Mouse (Mus musculus) 3134 (cell line): ENCODE results near the gene Gm12248.

Experiments used
- DNase-seq: peaks from one replicate; pipeline ENCODE4 v3.0.0-alpha.2; 2011; ENCODE audit warnings: low spot score; ENCODE audit not compliant: insufficient read length; ENCODE audit errors: extremely low read depth

Gm12248 gene

DNA sequence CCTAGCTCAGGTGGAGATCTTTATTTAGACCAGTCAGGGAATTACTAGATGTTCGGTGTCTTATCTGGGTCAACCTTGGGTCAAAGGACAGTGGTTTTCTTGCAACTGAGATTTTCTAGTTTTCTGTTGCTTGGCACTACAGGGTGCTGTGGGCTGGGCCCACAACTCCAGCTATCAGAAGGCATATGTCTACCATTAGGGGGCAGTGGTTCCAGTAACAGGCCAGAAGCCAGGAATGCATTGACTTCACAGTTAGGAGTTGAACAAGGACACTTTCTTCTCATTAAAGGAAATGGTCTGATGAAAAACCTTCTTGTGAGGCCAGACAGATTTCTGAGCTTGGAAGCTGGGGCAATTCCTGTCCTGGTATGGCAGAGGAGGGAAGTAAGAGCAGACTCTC, 53.9 kb downstream of the Gm12248 start:
- DNase-seq, result no peak

DNA sequence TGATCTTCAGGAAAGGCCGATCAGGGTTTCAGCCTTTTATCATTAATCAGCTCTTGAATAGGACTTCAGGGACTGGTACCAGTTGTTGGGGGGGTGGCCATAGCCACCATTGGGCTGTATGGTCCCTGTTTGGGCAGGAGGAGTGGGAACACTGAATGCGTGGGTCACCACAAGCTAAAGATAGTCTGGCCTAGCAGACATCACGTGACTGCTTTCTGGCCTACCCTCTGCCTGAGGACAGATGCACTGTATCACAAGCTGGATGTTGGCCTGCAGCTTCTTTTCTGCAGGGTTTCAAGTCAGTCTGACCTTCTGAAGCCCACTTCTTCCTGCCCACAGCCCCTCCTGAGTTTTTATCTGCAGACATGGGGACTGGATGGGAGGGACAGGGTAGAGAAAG, 59.3 kb downstream of the Gm12248 start:
- DNase-seq, result no peak

DNA sequence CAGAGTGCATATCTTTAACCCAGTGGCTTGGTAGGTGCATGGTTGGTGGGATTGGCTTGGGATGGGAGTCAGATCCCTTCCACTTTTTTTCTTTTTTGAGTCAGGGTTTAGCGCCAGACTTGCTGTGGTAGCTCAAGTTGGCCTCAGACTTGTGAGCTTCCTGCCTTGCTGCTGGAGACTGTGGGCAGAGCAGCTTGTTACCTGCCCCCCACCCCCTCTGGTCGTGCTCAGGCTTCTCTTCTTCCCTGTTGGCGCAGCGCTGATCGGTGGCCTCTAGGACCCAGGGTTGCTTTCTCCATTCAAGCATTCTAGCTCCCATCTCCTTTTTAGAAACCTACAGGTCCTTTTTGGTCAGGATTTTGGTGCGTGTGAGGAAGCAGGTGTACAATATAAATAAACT, 61.8 kb downstream of the Gm12248 start:
- DNase-seq, result no peak

DNA sequence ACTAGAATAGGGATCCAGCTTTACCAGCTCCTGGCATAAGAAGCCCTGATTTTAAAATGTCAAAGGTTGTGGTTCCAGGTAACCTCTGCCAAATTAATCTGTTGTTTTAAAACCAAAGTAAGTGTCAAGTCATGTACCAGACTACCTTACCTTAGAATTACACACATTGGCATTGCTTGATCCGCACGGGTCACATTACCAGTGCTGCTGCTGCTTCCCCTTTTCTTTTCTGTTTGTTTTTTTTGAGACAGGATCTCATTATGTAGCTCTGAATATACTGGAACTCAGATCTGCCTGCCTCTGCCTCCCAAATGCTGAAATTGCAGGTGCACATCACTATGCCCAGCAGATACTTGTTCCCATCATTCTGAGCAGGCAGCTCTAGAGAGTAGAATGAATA, 63.1 kb downstream of the Gm12248 start:
- no peak for DNase-seq

DNA sequence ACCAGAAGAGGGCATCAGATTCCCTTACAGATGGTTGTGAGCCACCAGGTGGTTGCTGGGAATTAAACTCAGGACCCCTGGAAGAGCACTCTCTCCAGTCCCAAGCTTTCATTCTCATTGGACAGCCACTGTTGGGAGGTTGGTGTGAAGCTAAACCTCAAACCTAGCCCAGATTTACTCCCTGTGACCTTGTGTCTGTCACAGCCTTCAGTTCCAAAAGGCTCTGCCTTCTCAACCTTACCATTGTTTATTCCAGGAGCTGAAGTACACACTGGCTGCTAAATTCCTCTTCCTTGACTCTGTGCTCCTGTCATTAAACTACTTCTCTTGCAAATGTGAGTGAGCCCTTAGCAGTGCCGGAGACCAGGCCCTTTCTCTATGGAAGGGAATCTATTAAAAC, 64.0 kb downstream of the Gm12248 start:
- DNase-seq, result no peak

DNA sequence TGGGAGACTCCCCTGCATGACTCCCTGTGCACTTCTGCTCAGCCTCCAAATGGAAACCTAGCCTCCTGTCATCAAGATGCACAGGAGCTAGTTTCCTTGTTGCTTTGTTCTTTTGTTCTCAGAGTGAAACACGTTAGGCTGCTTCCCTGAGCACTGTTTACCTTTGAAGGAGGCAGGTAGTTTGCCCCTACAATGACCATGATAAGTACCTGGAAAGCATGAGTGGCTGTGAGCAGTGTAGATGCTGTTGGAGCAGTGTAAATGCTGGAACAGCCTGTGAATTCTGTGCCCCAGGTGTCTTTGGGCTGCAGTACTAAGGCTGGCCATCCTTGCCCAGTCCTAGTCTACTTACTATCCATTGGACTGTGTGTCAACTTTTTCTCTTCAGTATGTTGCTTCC, 66.1 kb downstream of the Gm12248 start:
- DNase-seq, result no peak

DNA sequence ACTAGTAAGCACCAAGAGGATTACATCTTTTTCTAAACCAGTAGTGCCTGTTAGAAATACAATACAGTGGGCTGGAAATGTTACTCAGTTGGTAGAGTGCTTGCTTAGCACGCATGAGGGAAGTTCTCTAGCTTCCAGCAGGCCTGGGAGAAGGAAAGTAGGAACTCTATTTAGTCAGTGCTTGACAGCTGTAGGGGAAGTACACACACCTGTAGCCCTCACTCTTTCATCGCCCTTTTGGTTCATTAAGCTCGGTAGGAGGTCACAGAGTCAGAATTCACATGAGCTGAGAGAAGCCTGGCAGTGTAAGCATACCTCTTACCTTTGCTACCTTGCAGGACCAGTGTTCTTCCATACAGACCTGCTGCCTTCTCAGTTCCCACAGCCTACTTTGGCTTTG, 66.6 kb downstream of the Gm12248 start:
- no peak for DNase-seq

DNA sequence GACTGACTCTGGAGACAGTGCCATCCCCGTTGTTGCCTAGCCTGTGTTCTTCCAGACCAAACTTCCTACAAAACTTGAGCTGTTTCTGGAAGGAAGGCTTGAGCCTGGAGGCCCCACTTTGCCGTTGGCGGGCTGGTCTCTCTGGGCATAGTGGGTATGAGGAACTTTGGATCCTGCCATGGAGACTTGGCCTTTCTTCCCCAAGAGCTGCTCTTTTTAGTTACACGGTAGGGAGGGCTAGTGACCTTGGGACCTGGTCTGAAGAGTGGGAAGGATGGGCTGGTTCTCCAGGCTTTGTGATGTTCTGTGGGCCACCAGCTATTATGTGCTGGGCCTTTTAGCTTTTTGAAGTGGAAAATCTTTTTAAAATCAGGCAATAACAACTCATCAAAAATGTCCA, 67.1 kb downstream of the Gm12248 start:
- no peak for DNase-seq

DNA sequence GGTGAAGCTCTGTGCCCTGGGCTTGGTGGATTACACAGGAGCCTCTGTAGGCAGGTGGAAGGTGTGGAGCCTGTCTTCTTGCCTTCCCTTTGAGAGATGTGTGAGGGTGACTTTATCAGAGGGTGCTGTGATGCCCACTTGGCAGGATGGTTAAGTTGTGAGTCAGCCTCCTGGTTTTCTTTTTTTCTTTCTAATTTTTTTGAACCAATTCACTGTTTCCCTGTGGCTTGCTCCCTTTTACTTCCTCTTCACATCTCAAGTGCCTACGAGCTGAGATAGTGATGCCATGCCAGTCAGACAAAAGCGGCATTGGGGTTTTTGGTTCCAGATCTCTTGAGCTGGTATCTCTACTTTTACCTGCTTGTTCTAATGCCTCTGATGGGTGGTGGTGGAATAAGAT, 68.3 kb downstream of the Gm12248 start:
- DNase-seq, result peak; percentile 36

DNA sequence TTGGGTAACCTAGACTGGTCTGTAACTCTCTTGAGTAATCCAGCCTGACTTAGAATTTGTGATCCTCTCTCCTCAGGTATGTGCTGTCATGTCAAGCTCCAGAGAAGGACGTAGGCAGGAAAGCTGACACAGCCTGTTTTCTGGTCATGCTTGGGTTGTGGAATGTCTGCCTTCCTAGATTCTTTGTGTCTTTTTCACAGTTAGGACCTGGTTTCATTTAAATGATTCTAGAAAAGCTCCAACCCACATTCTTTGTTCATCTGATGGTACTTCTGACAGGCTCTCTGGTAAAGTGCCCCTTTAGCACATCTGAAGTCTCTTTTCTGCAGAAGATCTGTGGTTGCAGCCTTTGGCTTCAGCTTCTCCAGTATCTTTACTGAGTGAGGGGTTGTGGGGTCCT, 68.7 kb downstream of the Gm12248 start:
- DNase-seq, result peak; percentile 27

DNA sequence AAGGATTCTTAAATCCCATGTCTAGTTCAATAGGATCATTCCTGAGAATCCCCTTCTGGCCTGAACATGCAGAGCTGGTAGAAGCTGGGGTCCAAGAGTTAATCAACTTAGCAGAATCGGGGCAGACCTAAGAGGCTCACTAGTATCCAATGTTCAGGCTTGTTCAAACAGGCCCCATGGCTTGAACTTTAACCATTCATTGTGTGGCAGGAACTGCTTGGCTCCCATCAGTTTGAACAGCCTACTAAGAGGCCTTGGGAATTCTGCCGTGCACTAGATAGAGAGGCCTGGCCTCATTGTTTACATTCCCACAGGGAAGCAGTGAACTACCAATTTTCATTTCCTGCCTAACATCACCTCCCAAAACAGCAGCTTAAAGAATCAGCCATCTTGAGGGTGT, 71.3 kb downstream of the Gm12248 start:
- DNase-seq, result no peak

DNA sequence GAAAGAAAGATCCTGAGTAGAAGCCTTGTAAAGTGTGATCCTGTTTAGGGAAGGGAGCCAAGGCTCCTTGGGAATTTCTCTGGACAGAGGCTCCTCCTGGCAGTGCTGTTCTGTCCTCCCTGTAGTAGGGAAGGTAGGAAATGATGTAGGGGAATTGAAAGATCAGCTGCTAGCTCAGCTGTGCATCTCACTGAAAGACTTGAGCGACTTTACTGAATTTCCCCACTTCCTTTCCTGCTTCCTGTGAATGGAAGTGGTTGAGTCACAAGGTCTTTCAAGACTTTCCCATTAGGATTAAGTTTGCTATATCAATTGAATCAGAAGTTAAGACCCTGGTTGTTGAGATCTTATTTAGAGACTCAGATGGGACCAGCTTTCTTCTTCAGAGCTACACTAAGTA, 71.8 kb downstream of the Gm12248 start:
- DNase-seq, result no peak

DNA sequence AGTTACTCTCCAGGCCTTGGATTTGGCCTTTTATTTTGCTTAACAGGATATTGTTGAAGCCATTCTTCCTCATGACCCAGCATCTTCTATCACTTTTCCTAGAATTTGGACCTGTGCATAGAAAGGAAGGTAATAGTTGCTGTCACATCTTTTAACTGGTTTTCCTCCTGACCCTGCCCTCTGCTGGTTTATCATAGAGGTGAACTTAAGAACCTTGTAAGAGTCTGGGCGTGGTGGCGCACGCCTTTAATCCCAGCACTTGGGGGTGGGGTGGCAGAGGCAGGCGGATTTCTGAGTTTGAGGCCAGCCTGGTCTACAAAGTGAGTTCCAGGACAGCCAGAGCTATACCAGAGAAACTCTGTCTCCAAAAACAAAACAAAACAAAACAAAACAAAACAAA, 74.2 kb downstream of the Gm12248 start:
- DNase-seq, result no peak

DNA sequence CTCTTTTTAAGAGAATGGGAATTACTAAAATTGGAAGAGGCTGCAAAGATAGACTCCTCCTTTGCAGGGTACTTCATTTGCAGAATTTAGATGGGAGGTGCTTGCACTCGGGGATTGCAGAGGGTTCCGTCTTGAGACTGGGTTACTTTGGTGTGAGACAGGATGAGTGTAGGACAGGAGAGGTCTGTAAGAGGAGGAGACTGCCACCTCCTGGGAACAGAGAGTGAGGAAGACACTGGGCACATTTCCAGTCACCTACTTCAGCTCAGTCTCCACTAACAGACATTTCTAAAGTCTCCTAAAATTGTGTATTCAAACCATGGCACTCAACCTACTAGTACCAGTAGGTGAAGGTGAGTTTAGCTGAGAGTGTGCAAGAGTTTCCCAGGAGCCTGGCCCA, 74.6 kb downstream of the Gm12248 start:
- DNase-seq, result no peak

DNA sequence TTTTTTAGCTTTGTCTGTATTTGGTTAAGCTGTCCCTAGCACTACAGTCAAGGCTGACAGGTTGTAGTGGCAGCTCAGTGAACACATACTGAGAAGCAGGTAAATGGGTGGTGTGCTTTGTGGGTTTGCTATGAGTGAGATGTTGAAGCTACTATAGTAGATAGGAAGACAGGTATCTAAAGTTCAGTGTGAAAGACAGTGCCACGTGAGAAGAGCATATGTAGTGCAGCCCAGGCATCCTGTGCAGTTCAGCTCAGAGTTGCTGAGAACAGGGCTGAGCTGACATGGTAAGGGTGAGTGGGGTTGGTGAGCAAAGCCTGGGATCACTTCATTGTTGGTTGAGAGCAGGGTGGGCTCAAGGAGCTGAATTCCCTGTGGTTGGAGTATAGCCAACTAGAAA, 75.5 kb downstream of the Gm12248 start:
- no peak for DNase-seq

DNA sequence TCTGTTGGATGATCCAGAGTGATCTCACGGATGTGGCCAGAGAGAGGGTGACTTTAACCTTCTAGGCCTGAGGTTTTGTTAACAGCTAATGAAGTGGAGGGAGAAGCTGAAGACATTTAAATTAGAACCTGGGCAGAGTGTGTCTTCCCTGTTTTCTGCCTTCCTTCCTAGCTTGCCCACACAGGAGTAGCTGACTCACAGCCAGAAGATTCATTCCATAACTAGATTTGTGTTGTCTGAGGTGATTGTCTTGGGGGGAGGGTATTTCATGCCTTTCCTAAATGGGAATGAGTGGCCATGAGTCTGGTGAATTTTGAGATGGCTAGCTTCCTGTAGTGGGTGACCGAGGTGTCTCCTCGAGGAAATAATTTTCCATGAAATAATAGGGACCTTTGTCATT, 76.6 kb downstream of the Gm12248 start:
- DNase-seq, result no peak

DNA sequence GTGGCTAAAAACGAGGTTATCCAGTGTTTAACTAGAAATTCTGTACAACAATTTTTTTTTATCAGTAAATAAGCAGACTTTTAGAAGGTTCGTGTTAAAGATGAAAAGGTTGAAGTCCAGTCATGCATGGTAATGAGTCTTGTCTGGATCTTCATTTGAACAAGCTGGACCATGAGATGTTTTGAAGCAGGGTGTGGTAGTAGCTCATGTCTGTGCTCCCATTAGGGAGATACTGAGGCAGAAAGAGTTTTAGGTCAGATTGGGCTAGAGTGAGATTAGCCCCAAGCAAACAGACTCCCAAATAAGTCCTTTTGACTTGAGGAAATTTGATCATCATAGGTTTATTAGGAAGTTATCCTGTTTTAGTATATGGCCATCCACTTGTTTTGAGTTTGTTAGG, 77.6 kb downstream of the Gm12248 start:
- DNase-seq, result no peak

DNA sequence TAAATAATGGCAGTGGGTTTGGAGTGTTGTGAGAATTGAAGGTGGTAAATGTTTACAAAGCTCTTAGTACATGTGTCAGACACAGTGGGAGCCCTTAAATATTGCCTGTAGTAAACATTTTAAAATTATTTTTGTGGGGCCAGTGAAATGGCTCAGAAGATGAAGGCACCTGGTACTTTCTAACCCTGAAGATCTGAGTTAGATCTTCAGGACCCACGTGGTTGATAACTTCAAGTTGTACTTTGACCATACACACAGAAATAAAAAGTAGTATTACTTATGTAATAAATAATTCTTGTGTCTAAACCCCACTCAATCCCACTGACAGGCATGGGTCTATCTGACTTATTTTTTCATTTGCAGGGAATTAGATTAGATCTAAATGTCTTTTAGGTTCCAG, 78.3 kb downstream of the Gm12248 start:
- no peak for DNase-seq
